10 mouse cellular contexts compared by ENCODE assay signal in genomic region chr4:116405276-116405954, GRCm38 (mm10). TPM values are rescaled to one million over a fixed set of nuclear protein-coding genes. Genes with fewer than 3 reads are reported as not detected.
DNase-seq lines count a peak whose midpoint lies in the region; ATAC-seq and TF ChIP-seq lines count a peak whose summit lies in the region.
"Had no signal": no experiment of that assay in that cellular context is flagged by ENCODE, and none has a peak within 500 bp of the region (broad histone marks: within the 10 kb centered on the region; RNA-seq: fewer than 3 reads in every experiment).

No protein-coding gene starts in this region.

- H3K27ac ChIP-seq in kidney, postnatal 0 days = no peak overlapping the region
- H3K27ac ChIP-seq in embryonic facial prominence, embryonic 14.5 days (replicated peaks; ENCODE audit: low read depth, low read length) = peak overlapping the region; percentile 52; the same call in 1 of the 2 replicates
- H3K27ac ChIP-seq in hindbrain, embryonic 13.5 days = peak overlapping the region; percentile 93
- H3K27ac ChIP-seq in neural tube, embryonic 13.5 days (replicated peaks) = peak overlapping the region; percentile 88

- peak overlapping the region; percentile 9; the same call in 1 of the 2 replicates for H3K4me3 ChIP-seq in kidney, postnatal 0 days (replicated peaks; ENCODE audit: low read depth, low read length)
- peak overlapping the region; percentile 6; the same call in 1 of the 2 replicates for H3K4me3 ChIP-seq in embryonic facial prominence, embryonic 14.5 days (ENCODE audit: low read depth, low read length)
- H3K4me3 ChIP-seq in hindbrain, embryonic 13.5 days = peak overlapping the region; percentile 35
- H3K4me3 ChIP-seq in neural tube, embryonic 13.5 days = peak overlapping the region; percentile 32

- no peak for ATAC-seq in kidney, postnatal 0 days (replicated peaks; ENCODE audit: low FRiP score, low read depth)
- ATAC-seq in embryonic facial prominence, embryonic 14.5 days (ENCODE audit: low read depth) = no peak
- peak; percentile 43; the same call in 1 of the 2 replicates for ATAC-seq in hindbrain, embryonic 13.5 days (ENCODE audit: low FRiP score)
- ATAC-seq in neural tube, embryonic 13.5 days (ENCODE audit: low read depth) = peak; percentile 57; the same call in 1 of the 2 replicates

- H3K9ac ChIP-seq in kidney, postnatal 0 days (ENCODE audit: low read depth, low read length) = no peak overlapping the region
- peak overlapping the region; percentile 15; the same call in 1 of the 2 replicates for H3K9ac ChIP-seq in embryonic facial prominence, embryonic 14.5 days (ENCODE audit: low read depth, low read length)
- peak overlapping the region; percentile 76 for H3K9ac ChIP-seq in hindbrain, embryonic 13.5 days
- peak overlapping the region; percentile 74 for H3K9ac ChIP-seq in neural tube, embryonic 13.5 days

- 41% methylated on average over 7 of the region's 7 CpGs for WGBS in kidney, postnatal 0 days
- WGBS in embryonic facial prominence, embryonic 14.5 days = 56% methylated on average over 7 of the region's 7 CpGs
- 31% methylated on average over 7 of the region's 7 CpGs for WGBS in hindbrain, embryonic 13.5 days
- 43% methylated on average over 7 of the region's 7 CpGs for WGBS in neural tube, embryonic 13.5 days

- no peaks in the 10 kb centered on the region for H3K27me3 ChIP-seq in kidney, postnatal 0 days (ENCODE audit: insufficient read depth, low read length)
- H3K27me3 ChIP-seq in embryonic facial prominence, embryonic 14.5 days (replicated peaks; ENCODE audit: control insufficient read depth, insufficient read depth, low read length) = no peaks in the 10 kb centered on the region
- no peaks in the 10 kb centered on the region for H3K27me3 ChIP-seq in hindbrain, embryonic 13.5 days
- H3K27me3 ChIP-seq in neural tube, embryonic 13.5 days = no peaks in the 10 kb centered on the region

- H3K4me2 ChIP-seq in kidney, postnatal 0 days (ENCODE audit: low read length) = peak overlapping the region; percentile 38
- peak overlapping the region; percentile 38; the same call in 1 of the 2 replicates for H3K4me2 ChIP-seq in embryonic facial prominence, embryonic 14.5 days (ENCODE audit: low read depth, low read length)
- H3K4me2 ChIP-seq in hindbrain, embryonic 13.5 days = peak overlapping the region; percentile 53
- H3K4me2 ChIP-seq in neural tube, embryonic 13.5 days = peak overlapping the region; percentile 54

- H3K9me3 ChIP-seq in kidney, postnatal 0 days (replicated peaks; ENCODE audit: low read length) = no peaks in the 10 kb centered on the region
- H3K9me3 ChIP-seq in embryonic facial prominence, embryonic 14.5 days (ENCODE audit: control insufficient read depth, low read length) = no peaks in the 10 kb centered on the region
- no peaks in the 10 kb centered on the region for H3K9me3 ChIP-seq in hindbrain, embryonic 13.5 days
- no peaks in the 10 kb centered on the region for H3K9me3 ChIP-seq in neural tube, embryonic 13.5 days

- H3K36me3 ChIP-seq in kidney, postnatal 0 days (ENCODE audit: insufficient read depth, low read length) = no peaks in the 10 kb centered on the region
- no peaks in the 10 kb centered on the region for H3K36me3 ChIP-seq in embryonic facial prominence, embryonic 14.5 days (ENCODE audit: control insufficient read depth, insufficient read depth, low read length)
- H3K36me3 ChIP-seq in hindbrain, embryonic 13.5 days = no peaks in the 10 kb centered on the region
- no peaks in the 10 kb centered on the region for H3K36me3 ChIP-seq in neural tube, embryonic 13.5 days

- no peak for DNase-seq in kidney, postnatal 0 days (ENCODE audit: low spot score)
- no peak for DNase-seq in kidney, adult 11 months
- no peak for DNase-seq in embryonic facial prominence, embryonic 14.5 days (ENCODE audit: low spot score)
- DNase-seq in layer of hippocampus, postnatal 25 days (ENCODE audit: extremely low spot score in 1 of 2, low spot score in 1 of 2) = no peak
- no peak for DNase-seq in layer of hippocampus, adult 8-10 months (ENCODE audit: low spot score in 2 of 2)
- no peak for DNase-seq in adrenal gland, postnatal 4 days (ENCODE audit: low spot score in 2 of 2)
- DNase-seq: kidney, adult 8-10 months; thymus, adult 2 months had no signal

- H3K4me1 ChIP-seq in kidney, postnatal 0 days (replicated peaks; ENCODE audit: insufficient read depth, low read length) = no peaks in the 10 kb centered on the region
- no peaks in the 10 kb centered on the region for H3K4me1 ChIP-seq in embryonic facial prominence, embryonic 14.5 days (ENCODE audit: control insufficient read depth, insufficient read depth, low read length)
- H3K4me1 ChIP-seq in hindbrain, embryonic 13.5 days (replicated peaks) = peaks cover 22% of the 10 kb centered on the region
- H3K4me1 ChIP-seq in neural tube, embryonic 13.5 days (replicated peaks) = peaks cover 25% of the 10 kb centered on the region

- no peak for TF ChIP-seq CTCF in kidney, postnatal 0 days (IDR thresholded peaks at IDR 0.05; ENCODE audit: low read depth)

RNA-seq across cellular contexts. Expression of gene Mast2, which starts 58.6 kb away (rescaled TPM):
- polyA plus RNA-seq in kidney, postnatal 0 days (2015; fragmentation: Nextera tagmentation; extraction: Ambion mirVana) = 7.4 and 8.8 TPM in 2 replicates
- 26.2 and 27.0 TPM in 2 replicates for polyA plus RNA-seq in embryonic facial prominence, embryonic 14.5 days (2014; fragmentation: Nextera tagmentation; extraction: Ambion mirVana)
- polyA plus RNA-seq in hindbrain, embryonic 13.5 days (2015; fragmentation: Nextera tagmentation; extraction: Ambion mirVana) = 35.3 and 39.4 TPM in 2 replicates
- 26.5 and 32.4 TPM in 2 replicates for polyA plus RNA-seq in neural tube, embryonic 13.5 days (2015; fragmentation: Nextera tagmentation; extraction: Ambion mirVana)
- 100 to 1,000 TPM in 1 of 2 experiments, 10 to 100 TPM in 1; 86.7 to 100 TPM for total RNA-seq in layer of hippocampus, postnatal 25 days (2021)
- 100 to 1,000 TPM in 2 of 4 experiments, 10 to 100 TPM in 2; 80.6 to 106 (median 96.1) TPM for total RNA-seq in layer of hippocampus, adult 8-10 months (2022)
- total RNA-seq in adrenal gland, postnatal 4 days (2021) = 10 to 100 TPM; 60.1 to 63.3 TPM

Comparison
In these comparisons a context has a peak if more than half of its experiments do, and no peak if none do; other contexts are left out.
1. ATAC-seq: peak in hindbrain, embryonic 13.5 days (single experiment) and neural tube, embryonic 13.5 days (single experiment); none in kidney, postnatal 0 days (single experiment) and embryonic facial prominence, embryonic 14.5 days (single experiment).
2. Peak in every context shown above with its lines, with median percentiles within 50 percentile points of each other: H3K4me2 ChIP-seq and H3K4me3 ChIP-seq.